Mouse (Mus musculus) left cerebral cortex, adult 2 months (tissue): ENCODE data around the gene Cyp2c50. TPM values are rescaled to one million over a fixed set of nuclear protein-coding genes. Genes with fewer than 3 reads are reported as not detected.
"Not testable (repeated sequence)": the region's sequence is repeated elsewhere in the genome, so short reads cannot be mapped to it uniquely, and the experiment has no call there.

ENCODE experiments used
- DNase-seq, 2 experiments: peaks; one replicate each; pipeline ENCODE4 v3.0.0; 2021 to 2022; ENCODE audit warnings: low spot score in 2 of 2, mixed read lengths in 1 of 2; ENCODE audit errors: extremely low spot score in 1 of 2
- H3K27ac ChIP-seq: fragments of 200-600 bp; 2 replicates; pipeline ENCODE4 v1.8.1; 2022
- H3K4me3 ChIP-seq: fragments of 200-600 bp; 2 replicates; pipeline ENCODE4 v1.8.1; 2022
- CTCF ChIP-seq: fragments of 200-600 bp; IDR thresholded peaks from 2 replicates; pipeline ENCODE4 v1.8.1; 2022; ENCODE audit warnings: antibody characterized with exemption, mild to moderate bottlenecking, moderate library complexity
- intact Hi-C: fragments of 180-260 bp; cut with DNase I; formaldehyde crosslinking; loops from one replicate; pipeline ENCODE4 v1.15.1; 2025
- long read RNA-seq, 2 experiments: library from polyadenylated mRNA; stranded (forward); transcript quantifications; one replicate each; pipeline ENCODE4 v2.0.0; 2021; ENCODE audit warnings: borderline mapping rate in 2 of 2
- total RNA-seq, 2 experiments: library from RNA; stranded (reverse); gene quantifications; 2 replicates each; pipeline ENCODE4 v1.2.3; 2021

Gene Cyp2c50
- total RNA-seq: not detected
- long read RNA-seq, experiment 1: 0 reads
- long read RNA-seq, experiment 2: 0 reads

- H3K4me3 ChIP-seq, DNase-seq, intact Hi-C loops, H3K27ac ChIP-seq: not testable (repeated sequence)
These were observed at the start of gene Cyp2c50 for GRCm38 (mm10) chr19:40089421-40089820. Gene Cyp2c50 (plus strand): TSS chr19:40089688.

GRCm38 (mm10) chr19:40073701-40074100 lies 15.8 kb upstream of the Cyp2c50 start, which contains the start of gene Cyp2c54:
Gene Cyp2c54 (minus strand): TSS chr19:40073827.
- Histone ChIP-seq H3K27ac (no peak within 1 kb of the TSS), H3K4me3 (no peak within 1 kb of the TSS)
- intact Hi-C loops: no loop called here
- no peak for DNase-seq
- TF ChIP-seq CTCF: no peak

GRCm38 (mm10) chr19:40088381-40088780 lies 1.1 kb upstream of the Cyp2c50 start:
- TF ChIP-seq CTCF: no peak
- no peak for DNase-seq
- no peak overlapping the region for H3K4me3 ChIP-seq
- H3K27ac ChIP-seq: no peak overlapping the region
- intact Hi-C loops: no loop called here

- no peak for DNase-seq
- intact Hi-C loops: no loop called here
- TF ChIP-seq CTCF: no peak
- no peak overlapping the region for H3K4me3 ChIP-seq
- no peak overlapping the region for H3K27ac ChIP-seq
These were observed 1.6 kb downstream of the Cyp2c50 start for GRCm38 (mm10) chr19:40091111-40091510.

- H3K4me3 ChIP-seq, DNase-seq, H3K27ac ChIP-seq, intact Hi-C loops: not testable (repeated sequence)
These were observed 30.1 kb downstream of the Cyp2c50 start for GRCm38 (mm10) chr19:40119624-40120023.

- DNase-seq, H3K27ac ChIP-seq: not testable (repeated sequence)
These were observed 35.7 kb downstream of the Cyp2c50 start for GRCm38 (mm10) chr19:40125165-40125564.

GRCm38 (mm10) chr19:40126996-40127395 lies 37.5 kb downstream of the Cyp2c50 start:
- DNase-seq, intact Hi-C loops: not testable (repeated sequence)

More at GRCm38 (mm10) chr19:40125165-40125564, 35.7 kb downstream of the Cyp2c50 start:
- intact Hi-C loops, H3K4me3 ChIP-seq: not testable (repeated sequence)

More at GRCm38 (mm10) chr19:40126996-40127395, 37.5 kb downstream of the Cyp2c50 start:
- H3K27ac ChIP-seq, H3K4me3 ChIP-seq: not testable (repeated sequence)

Other genes starting within 250 kb of the Cyp2c50 start
- not detected for gene Cyp2c69, start 202.9 kb upstream of the Cyp2c50 start, total RNA-seq
- gene Cyp2c37, start 97.3 kb upstream of the Cyp2c50 start, total RNA-seq: not detected
- not detected for gene Cyp2c54, start 15.9 kb upstream of the Cyp2c50 start, total RNA-seq
- 1 to 10 TPM; 1.3 to 1.5 TPM for gene Cyp2c70, start 97.6 kb downstream of the Cyp2c50 start, total RNA-seq
- 10 to 100 TPM; 16.7 to 20.1 TPM for gene Pdlim1, start 182.2 kb downstream of the Cyp2c50 start, total RNA-seq